Mouse (Mus musculus) heart, adult 8-10 months (tissue): ENCODE results near the gene Mrps16. TPM values are rescaled to one million over a fixed set of nuclear protein-coding genes. Genes with fewer than 3 reads are reported as not detected.

Source experiments
- DNase-seq: peaks from one replicate; pipeline ENCODE4 v3.0.0; 2022; ENCODE audit warnings: low spot score
- total RNA-seq, 4 experiments: library from RNA; stranded (reverse); gene quantifications; 2 replicates each; pipeline ENCODE4 v1.2.4; 2022

Gene Mrps16
- 10 to 100 TPM; 75.0 to 83.1 (median 78.0) TPM for total RNA-seq

DNA sequence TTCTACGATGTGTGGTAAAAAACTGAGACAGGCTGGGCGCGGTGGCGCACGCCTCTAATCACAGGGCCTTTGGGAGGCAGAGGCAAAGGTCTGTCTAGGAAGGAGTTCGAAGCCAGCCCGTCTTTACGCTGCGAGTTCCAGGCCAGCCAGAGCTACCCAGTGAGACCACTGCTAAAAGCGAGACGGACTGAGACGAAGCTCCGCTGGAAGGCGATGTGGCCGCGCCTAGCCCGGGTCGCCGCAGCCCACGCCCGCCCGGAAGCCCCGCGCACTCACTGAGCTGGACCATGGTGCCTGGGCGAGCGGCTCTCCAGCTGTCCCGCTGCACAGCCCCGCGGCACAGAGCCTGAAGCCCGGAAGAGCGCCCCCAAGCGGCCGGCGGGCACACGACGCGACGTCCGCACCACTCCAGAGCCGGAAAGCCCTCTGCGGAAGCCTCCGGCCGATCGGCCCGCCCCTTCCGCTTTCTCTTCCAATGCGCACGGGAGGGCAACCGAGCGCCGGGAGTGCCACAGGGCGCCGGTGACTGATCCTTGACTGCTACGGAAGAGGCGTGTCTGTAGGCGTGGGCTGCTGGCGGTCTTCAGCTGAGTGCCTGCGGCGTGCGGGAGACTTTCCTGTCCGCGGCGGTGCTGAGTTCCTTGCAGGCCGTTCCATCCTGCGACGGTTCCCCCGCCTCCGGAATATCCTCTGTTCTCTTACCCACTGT, at the start of gene Mrps16:
Gene Mrps16 (minus strand): TSS at position 430 of the 709 bp plus-strand sequence.
- peak; percentile 94 for DNase-seq

DNA sequence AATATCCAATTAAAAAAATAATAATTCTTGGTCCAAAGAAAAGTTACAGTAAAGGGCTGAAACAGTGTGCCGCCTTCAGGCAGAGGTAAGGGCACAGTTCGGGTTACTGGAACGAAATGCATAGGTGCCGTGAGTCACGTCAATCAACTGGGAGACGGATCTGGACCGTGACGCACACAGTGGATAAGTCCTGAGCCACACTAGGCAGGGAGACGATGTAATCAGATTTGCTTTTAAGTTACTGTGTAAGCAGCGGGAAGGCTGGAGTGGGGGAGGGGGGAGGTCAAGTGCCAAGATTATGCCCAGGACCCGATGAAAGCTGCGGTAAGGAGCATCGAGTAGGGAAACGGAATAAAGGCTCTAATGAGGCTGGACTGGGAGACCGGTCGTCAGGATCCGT, 48.8 kb upstream of the Mrps16 start:
- DNase-seq, result no peak

DNA sequence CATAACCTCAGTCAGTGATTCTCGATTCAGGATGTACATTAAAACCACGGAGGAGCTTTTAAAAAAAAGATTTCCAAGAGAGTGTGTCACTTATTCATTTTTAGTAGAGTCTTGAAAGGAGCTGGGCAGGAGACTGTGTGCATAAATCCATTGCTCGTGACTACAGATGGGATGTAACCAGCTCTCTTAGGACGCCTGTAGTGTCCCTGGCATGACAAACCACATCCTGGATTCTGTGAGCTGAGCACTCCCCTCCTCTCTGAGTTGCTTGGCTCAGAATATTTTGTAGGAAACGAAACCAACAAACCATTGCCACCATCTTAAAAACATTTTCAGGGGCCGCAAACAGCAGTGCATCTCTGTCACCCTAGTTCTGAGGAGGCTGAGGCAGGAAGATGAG, 43.5 kb upstream of the Mrps16 start:
- DNase-seq, result no peak

DNA sequence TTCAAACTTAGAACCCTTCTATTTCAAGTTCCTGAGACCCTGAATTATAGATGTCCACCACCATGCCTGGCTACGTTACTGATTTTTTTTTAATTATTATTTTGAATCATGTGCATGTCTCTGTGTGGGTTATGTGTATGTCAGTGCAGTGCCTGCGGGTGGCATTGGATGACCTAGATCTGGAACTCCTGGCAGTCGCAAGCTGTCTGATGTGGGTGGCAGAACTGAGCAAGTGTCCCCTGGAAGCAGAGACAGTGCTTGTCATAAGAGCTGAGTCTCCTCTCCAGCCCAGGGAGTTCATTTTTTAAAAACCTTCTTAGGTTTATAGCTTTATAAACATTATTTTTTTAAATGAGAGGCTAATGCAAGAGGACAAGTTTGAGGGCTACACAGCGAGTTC, 39.0 kb upstream of the Mrps16 start:
- DNase-seq, result no peak

DNA sequence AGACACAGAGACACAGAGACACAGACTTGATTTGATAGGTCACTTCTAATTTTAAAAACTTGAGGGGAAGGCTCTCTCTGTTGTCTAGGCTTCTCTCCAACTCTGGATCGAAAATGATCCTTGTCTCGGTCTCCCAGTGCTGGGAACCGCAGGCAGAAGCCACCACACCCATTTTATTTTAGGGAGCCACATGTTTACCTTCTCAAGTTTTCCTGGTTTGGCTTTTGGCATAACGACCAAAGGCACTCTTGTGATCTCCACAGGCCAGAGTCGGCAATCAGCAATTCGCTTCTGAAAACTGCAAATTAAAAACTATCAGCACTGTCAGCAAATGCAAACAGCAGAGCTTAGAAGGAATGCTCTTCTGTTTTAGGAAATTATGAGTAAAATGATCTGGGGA, 38.3 kb upstream of the Mrps16 start:
- no peak for DNase-seq

DNA sequence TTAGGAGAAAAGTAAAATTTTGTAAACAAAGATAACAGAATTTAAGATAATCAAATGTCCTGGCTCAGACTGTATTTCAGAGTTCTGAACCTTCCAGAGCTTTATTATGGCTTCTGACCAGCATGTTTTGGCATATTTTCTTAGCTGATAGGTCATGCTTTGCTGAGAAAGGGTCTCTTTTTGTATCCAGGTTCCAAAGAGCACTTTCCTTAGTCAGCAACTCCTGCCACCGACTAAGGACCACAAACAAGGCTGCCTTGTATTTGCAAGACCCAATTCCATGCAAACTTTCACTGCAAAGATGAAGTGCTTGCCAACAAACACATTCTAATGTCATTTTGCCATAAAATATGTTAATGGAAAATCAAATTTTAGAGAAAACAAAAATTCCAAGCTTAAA, 36.4 kb upstream of the Mrps16 start:
- no peak for DNase-seq

DNA sequence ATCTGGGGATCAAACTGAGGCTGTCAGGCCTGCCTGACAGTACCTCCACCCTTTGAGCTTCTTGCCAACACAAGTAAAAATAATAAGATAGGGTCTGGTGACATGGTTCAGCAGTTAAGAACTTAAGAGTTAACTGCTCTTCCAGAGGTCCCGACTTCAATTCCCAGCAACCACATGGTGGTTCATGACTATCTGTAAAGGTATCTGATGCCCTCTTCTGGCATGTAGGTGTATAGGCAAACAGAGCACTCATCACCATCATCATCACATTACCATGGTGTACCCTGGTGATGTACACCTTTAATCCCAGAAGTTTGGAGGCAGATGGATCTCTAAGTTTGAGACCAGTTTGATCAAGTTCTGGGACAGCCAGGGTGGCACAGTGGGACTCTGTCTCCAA, 35.2 kb upstream of the Mrps16 start:
- DNase-seq, result no peak

DNA sequence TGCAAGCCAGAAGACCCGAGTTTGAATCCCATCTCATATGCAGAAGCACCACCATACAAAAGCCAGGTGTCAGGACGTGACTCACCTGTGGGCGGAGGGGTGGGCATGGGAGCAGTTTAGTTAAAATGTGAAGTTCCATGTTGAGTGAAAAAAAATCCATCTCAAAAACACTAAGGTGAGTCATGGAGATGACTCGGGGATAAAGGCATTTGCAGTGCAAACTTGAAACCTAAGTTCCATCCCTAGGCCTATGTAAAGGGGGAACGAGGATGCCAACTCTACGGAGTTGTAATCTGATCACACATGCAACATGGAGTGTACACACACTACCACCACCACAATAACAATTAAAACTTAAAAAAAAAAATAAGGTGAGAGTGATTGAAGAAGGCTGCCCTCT, 29.6 kb upstream of the Mrps16 start:
- DNase-seq, result no peak

DNA sequence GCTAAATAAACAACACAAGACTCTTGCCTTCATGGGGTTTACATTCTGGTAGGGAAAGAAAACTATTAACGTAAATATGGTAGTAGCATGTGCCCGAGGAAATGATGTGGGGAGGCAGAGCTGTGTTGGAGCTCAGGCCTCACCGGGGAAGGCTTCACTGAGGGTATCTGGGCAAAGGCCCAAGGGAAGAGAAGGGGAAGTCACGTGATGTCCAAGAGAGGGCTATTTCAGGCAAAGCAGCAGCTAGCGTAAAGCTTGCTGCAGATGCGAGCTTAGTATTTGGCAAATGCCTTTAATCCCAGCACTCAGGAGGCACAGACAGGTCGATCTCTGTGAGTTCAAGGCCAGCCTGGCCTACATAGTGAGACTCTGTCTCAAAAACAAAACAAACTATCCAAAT, 28.8 kb upstream of the Mrps16 start:
- DNase-seq, result peak; percentile 9

DNA sequence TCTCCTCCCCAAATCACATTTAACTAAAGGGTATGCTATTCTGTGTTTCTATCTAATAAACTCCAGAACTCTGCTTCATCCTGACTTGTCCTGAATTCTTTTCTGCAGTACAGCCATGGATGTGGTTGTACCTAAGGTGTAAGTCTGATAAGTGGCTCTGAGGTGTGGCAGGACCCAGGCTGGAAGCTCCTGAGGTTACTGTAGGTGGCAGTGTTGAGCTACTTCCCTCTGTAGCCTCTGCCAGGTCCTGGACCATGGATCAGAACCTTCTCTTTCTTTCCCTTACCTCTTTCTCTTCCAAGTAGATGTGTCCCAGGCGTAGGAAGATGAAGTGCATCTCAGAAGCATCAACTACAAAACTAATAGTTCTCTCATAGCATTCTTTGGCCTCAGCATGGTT, 6.6 kb upstream of the Mrps16 start:
- no peak for DNase-seq

DNA sequence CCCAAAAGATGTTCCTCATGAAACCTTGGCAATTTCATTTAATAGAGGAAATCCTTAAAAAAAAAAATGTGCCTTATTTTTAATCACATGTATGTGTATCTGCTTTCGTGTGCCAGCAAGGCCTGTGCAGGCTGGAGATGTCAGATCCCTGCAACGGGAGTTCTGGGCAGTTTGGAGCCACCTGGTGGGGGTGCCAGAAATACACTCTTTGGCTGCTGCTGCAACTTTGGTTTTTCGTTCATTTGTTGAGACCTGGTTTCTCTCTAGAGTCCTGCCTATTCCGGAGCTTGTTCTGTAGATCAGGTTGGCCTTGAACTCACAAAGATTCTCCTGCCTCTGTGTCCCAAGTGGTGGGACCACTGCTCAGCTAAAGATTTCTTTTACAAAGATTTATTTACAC, 5.4 kb upstream of the Mrps16 start:
- DNase-seq, result no peak

DNA sequence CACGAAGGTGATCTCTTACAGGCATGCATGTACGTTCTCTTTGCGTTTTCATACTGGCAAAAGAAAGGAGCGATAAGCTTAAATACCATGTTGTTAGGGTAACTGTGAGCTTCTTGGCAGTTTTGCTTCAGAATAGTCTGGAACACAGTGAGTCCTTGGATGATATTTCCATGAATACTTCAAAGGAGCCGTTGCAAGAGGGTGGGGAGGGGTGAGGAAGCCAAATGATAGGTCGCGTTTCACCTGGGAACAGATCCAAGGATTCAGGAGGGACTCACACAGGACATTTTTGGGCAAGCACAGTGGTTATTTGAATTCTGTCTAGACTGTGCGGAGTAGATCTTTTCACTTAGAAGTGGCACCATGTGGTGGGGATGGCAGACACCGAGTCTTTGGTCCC, 3.8 kb upstream of the Mrps16 start:
- DNase-seq, result no peak

DNA sequence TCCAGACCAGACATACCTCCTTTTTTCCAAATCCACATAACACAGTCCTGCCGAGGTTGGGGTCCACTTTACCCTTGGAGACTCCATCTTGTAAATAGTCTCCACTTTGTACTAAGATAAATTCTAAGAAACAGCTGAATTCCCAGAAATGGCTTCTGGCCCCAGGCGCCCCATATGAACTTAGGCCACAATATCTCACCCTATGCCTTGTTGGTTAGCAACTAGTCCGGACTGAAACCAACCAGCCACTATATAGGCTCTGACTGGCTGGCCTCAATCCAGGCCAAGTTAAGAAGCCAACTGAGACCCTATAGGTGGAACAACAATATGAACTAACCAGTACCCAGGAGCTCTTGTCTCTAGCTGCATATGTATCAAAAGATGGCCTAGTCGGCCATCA, 1.1 kb downstream of the Mrps16 start:
- DNase-seq, result no peak

DNA sequence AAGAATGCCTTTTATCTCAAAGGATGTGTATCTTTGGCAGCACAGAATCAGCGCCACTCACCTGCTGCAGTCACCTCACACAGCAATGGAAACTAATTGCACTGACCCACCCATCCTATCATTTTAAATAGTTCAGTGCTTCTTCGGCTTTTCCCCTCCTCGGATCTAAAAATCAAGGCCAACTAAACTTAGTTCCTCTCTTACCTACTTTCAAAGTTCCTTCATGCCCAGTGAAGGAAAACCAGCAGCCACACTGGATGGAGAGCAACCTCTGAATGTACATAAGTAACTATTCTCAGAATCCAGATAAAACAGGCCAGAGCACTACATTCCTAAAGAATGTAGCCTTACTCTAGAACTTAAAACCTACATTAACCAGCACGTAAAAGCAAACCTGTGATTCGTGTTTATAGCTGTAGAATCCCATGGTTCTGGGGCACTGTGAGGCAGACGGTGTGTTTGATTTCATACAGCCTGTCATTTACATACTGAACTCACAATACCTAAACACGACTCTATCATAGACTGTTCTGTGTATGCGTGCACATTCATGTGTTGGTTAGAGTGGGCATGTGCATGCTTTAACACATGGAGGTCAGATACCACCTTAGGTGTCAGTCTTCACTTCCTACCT, 3.9 kb downstream of the Mrps16 start:
- DNase-seq, result no peak

DNA sequence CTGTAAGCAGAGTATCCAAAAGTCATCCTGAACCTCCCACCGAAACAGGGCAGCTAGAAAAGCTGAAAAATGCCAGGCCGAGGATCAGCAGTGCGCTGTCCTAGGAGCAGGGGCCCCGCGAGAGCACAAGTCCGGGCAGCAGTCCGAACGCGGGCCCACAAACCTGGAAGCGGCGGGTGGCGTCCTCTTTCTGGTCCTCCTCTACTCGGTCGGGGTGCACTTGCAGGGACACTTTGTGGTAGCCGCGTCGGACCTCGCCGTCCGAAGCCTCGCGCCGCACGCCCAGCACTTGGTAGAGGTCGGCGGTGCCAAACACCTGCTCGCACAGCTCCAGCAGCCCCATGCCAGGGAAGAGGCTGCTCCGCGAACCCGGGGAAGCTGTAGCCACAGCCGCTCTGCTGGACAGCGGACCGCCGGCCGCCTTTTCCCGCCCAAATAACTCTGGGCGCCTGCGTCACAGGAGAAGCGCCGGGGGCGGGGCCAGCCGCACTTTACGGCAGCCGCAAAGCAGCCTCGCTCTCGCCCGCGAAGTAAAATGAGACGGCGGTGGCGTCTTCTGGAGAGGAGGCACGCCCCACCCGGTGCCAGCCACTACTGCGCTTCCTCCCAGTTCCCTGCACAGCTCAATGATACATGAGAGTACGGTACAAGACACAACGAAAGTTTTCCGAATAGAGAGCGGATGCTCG, 4.8 kb downstream of the Mrps16 start, which contains the start of gene Dnajc9:
Gene Dnajc9 (minus strand): TSS at position 470 of the 689 bp plus-strand sequence.
- peak; percentile 93 for DNase-seq

DNA sequence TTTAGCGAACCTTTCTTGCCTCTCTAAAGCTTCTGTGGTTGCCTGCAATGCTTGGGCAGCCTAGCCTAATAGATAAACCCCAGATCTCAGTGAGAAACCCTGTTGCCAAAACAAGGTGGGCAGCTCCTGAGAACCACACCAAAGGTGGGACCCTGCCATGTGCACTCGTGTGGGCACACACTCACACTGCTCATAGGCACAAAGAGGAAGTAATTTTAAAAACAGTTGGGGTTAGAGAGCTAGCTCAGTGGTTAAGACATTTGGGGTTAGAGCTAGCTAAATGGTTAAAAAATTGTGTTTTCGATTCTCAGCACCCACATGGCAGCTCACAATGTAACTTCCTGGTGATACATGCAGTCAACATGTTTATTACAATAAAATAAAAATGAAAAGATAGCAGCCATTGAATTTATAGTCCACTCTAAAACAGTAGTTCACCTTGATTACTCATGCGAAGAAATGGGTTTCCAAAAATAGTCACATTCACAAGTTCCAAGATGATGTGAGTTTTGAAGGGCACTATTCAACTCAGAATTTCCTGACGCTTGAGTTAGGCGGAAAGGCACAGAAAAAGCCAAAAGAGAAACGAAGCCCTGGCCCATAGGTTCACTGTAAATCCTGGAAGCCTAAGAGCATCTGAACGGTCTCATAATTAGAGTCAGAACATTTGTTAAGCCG, 13.5 kb downstream of the Mrps16 start:
- no peak for DNase-seq

DNA sequence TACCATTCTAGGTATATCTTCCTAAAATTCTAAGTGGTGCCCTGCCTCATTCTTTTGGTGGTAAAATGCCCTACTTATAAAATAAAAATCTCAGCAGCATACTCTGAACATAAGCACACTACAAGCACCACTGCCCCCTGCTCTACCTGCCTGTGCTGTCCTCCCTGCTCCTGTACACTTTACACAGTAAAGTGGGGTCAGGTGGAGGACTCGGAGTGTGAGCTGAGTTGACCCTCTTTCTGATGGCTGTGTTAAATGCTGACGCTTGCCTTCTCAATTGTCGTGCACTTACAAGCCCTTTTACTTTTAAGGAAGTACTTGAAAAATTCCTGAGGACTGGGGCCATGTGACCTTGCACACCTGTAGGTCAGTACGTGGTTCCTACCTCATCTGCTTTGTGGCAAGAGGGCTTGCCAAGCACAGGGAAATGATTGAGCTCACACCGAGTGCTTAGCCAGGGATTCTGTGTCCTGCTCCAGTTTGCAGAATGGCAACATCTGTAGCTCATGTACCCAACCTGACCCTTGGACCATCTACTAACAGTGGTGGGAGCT, 14.3 kb downstream of the Mrps16 start:
- DNase-seq, result no peak

DNA sequence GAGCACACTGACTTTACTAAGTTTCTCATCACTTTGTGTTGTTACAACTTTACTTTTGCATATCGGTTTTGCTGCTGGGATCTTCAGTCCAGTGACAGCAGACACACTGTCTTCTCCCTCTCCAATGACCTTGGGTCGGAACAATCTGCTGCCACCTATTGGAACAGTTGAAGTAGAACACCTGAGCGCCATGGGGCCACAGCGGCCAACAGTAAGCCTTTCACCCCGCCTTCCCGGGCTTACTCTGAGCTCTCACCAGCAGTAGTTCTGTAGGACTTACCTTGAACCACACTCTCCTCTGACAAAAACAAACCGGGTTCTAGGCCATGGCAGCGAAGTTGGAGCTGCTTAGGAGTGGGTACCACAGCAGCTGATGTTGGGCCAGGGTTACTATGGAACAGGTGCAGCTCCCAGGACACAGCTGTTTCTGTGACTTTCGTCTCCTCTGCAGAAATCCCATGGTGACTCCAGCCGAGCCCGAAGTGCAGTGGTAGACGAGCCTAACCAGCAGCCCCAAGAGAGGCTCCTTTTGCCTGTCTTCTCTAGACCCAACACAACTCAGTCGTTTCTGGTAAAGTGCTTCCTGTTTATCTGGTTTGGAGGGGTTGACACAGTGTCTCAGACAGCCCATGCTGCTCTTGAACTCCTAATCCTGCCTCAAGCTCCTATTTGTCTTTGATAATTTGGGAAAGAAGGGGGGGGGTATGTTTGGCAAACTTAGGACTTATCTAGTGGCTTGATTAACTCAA, 14.9 kb downstream of the Mrps16 start:
- peak; percentile 26 for DNase-seq

DNA sequence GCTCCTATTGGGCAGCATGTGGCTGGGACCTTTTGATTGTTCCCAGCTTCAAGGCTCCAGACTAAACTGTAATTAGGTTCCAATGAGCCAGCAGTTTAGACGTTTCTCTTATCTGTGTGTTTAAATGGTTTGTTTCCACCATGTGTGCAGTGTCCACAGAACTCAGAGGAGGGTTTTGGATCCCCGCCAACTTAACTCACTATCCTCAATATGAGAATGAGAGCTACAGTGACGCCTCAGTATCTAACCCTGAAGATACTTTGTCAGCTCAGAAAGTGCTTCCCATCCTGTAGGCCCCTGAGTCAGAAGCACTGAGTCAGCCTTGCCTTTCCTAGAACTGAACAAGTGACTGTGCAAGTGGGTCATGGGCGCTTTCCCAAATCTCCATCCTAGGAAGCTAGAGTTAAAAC, 16.3 kb downstream of the Mrps16 start:
- DNase-seq, result no peak

DNA sequence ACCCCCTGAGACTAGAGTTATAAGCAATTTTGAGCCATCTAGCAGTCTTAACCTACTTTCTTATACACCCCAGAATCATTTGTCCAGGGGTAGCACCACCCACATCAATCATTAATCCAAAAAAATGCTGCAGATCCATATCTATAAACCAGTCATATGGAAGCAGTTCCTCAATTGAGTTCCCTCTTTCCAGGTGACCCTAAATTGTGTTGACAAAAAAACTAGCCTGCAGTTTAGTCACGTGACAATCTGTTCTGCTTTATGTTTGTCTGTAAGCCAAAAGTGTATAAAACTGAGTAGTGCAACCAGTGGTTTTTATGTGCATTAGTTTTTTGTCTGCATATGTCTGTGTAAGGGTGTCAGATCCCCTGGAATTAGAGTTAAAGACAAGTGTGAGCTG, 21.6 kb downstream of the Mrps16 start:
- no peak for DNase-seq

DNA sequence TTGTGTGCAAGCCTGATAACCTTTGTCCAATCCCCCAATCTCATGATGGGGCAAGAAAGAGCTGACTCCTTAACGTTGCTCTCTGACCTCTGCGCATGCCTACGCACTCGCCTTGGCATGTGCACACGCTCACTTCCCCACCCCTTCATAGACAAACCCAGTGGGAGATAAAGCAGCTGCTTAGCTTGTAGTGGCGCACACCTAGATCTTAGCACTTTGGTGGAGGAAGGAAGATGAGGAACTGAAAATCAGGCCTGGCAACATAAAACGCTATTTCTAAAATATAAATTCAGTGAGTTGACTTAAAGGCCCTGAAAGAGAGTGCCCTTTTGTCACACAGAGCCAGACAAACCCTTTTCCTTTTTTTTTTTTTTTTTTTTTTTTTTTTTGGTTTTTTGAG, 22.6 kb downstream of the Mrps16 start:
- DNase-seq, result no peak
